Mouse (Mus musculus) lung, adult 2 months (tissue): ENCODE results near the gene Stx1a. TPM values are rescaled to one million over a fixed set of nuclear protein-coding genes. Genes with fewer than 3 reads are reported as not detected.

Experiments used
- DNase-seq: peaks from one replicate; pipeline ENCODE4 v3.0.0; 2022
- H3K4me1 ChIP-seq: fragments of 200-500 bp; 2 replicates; pipeline ENCODE4 v1.6.1; 2011; ENCODE audit warnings: low read length; ENCODE audit not compliant: control insufficient read depth, insufficient read depth
- H3K4me3 ChIP-seq: fragments of 200-500 bp; replicated peaks from 2 replicates; pipeline ENCODE3; 2011; ENCODE audit warnings: low read depth, mild to moderate bottlenecking, control low read depth, low read length; ENCODE audit errors: extremely low read depth
- CTCF ChIP-seq: fragments of 200-500 bp; IDR thresholded peaks from 2 replicates; pipeline ENCODE4 v1.5.1; 2011; ENCODE audit warnings: mild to moderate bottlenecking, low read length, control low read depth; ENCODE audit not compliant: insufficient read depth
- POLR2A ChIP-seq: fragments of 200-500 bp; IDR thresholded peaks from 2 replicates; pipeline ENCODE4 v1.6.1; 2011; ENCODE audit warnings: low read depth, mild to moderate bottlenecking, control low read depth, low read length, borderline replicate concordance; ENCODE audit errors: extremely low read depth
- WGBS: fragments of 180-500 bp; shearing (Covaris S2); methylation state at CpG from one replicate; pipeline ENCODE4 v1.1.7; 2018; 5-methylcytosine and 5-hydroxymethylcytosine counted together
- polyA plus RNA-seq: library from polyadenylated mRNA; depleted of rRNA; stranded (reverse); fragments of >200 nt; gene quantifications from 2 replicates; pipeline ENCODE4 v1.2.3, GENCODE M21; 2012

The Stx1a gene
- polyA plus RNA-seq, 1 experiment = 10.6 TPM

DNA sequence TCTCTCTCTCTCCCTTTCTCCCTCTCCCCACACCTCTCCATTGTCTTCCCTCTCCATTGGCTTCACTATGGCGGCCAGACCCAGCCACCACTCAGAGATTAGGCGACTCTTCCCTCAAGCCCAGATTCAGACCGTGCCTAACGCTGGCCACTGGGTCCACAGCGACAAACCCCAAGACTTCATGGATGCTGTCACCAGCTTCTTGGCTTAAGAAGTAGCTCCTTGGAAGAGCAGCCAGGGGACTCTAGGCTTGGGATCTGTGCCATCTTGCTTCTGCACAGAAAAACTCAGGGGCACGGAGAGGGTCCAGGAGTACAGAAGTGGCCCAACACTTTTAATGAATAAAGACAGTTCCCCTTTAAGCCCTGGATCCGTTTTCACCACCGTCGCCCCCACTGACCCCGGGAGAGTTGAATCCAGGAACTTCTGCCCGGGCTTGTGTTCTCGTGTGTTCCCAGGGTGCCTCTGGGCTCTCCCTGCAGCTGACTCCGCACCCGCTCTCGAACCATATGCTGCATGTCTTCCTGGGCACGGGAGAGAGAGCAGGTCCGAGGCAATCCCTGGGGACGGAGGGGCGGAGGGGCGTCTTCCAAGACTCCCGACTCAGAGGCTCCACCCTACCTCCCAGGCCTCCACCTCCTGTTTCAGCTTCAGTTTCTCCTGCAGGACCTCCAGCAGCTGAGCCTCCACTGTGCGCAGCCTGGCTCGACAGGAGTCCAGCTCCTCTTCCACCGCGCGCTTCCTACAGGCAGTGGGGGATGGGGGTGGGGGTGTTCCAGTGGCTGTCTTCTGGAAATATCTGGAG lies 11.3 kb upstream of the Stx1a start:
- no peak for DNase-seq
- 56% methylated on average over 26 of the region's 26 CpGs for WGBS
- TF ChIP-seq CTCF (no peak), POLR2A (no peak)
- H3K4me1 ChIP-seq = peaks cover 4% of the 10 kb centered on the region; the same call in 1 of the 2 replicates
- no peak overlapping the region for H3K4me3 ChIP-seq

DNA sequence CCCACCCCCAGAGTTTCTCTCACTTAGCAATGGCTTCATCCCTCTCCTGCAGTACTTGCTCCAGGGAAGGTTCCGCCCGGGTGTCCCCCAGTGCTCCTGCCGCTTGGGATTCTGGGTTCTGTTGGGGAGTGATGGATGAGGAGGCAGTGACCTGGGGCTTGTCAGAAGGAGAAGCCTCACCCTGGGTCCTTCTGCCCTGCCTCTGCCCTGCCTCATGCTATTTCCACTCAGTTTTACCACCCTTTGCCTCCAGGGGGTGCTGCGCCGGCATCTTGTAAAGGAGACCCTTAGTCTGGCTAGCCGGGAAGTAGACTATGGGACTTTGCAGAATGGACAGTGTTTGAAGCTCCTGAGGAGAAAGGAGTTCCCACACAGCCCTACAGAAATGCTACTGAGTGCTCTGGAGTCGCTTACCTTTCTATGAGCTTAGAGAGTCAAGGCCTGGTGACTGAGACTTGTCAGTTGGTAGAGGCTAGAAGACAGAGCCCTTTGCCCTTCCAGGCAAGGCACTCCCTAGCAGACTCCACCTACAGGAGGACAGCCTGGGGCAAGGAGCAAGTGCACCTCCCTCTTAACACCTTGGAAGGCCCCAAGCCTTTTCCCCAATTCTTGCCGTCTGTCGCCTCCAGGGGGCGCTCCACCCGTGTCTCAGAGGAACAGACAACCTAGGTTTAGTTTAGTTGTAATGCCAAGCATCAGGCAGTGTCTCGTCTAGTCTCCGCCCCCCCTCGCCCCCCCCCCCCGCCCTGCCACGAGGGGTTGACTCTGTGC lies 10.4 kb upstream of the Stx1a start:
- no peak overlapping the region for H3K4me3 ChIP-seq
- WGBS = 10% methylated on average over 16 of the region's 16 CpGs
- peaks cover 4% of the 10 kb centered on the region; the same call in 1 of the 2 replicates for H3K4me1 ChIP-seq
- peak; percentile 77 for TF ChIP-seq CTCF
- no peak for TF ChIP-seq POLR2A
- peak; percentile 80 for DNase-seq

DNA sequence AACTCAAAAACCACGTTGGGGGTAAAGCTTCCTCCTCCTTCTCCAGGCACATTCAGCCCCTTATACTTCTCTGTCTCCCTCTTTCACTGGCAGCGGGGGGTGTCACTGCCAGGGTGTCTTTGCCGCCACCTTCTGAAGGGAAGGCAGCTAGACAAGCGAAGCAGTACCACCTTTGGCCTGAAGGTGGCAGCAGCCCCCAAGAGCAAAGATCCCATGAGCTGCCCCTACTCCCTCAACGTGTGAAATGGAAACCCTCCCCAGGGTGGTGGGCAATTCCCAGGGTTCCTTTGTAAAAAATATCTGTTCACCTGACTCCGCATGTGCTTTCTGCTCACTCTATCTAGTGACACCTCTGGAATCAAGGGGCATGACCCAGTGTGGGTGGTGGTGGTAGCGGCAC lies 7.8 kb upstream of the Stx1a start:
- Histone ChIP-seq H3K4me1 (no peaks in the 10 kb centered on the region; the same call in 1 of the 2 replicates), H3K4me3 (no peak overlapping the region)
- 13% methylated on average over 7 of the region's 7 CpGs for WGBS
- peak; percentile 88 for DNase-seq
- TF ChIP-seq POLR2A = no peak
- peak; percentile 98 for TF ChIP-seq CTCF

DNA sequence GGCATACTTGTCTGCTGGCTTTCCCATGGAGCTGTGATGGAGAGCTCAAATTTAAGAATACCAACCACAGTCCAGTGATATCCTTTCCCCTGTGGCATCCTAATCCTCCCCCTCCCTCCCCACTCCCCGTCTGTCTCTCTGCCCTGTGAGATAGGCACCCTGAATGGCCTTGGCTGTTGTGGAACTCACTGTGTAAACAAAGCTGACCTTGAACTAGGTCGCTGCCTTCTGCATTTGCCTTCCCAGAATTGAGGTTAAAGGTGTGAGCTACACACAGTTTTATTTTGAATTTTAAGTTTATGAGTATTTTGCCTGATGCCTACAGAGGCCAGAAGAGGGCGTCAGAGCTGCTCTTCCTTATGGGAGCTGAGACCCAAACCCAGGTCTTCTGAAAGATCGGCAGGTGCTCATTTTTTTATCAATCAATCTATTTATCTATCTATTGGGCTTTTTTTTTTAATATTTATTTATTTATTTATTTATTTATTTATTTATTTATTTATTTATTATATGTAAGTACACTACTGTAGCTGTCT lies 7.0 kb upstream of the Stx1a start:
- no peak for TF ChIP-seq CTCF
- no peak for DNase-seq
- 44% methylated on average over 4 of the region's 4 CpGs for WGBS
- H3K4me3 ChIP-seq = no peak overlapping the region
- no peaks in the 10 kb centered on the region; the same call in 1 of the 2 replicates for H3K4me1 ChIP-seq

DNA sequence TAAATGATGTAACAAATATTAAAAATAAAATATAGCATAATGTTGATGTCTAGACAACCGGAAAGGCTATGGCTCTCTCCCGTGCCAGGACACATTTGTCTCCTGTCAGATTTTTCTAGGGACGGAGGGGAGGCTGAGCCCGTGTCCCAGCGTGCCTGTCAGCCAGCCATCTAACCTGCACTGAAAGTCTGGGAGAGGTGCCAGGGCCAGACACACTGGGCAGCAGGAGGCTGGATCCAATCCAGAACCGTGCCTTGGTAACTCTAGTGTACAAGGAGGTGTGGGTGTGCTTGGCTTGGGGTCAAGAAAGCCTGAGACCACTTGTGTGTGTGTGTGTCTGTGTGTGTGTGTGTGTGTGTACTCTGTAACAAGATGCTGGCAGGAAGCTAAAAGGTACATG lies 1.5 kb upstream of the Stx1a start:
- TF ChIP-seq POLR2A (no peak), CTCF (no peak)
- 10% methylated on average over 6 of the region's 6 CpGs for WGBS
- peak; percentile 71 for DNase-seq
- Histone ChIP-seq H3K4me1 (0 out of 2 replicates have a peak, but pooled peaks cover 6% of the 10 kb centered on the region), H3K4me3 (no peak overlapping the region)

DNA sequence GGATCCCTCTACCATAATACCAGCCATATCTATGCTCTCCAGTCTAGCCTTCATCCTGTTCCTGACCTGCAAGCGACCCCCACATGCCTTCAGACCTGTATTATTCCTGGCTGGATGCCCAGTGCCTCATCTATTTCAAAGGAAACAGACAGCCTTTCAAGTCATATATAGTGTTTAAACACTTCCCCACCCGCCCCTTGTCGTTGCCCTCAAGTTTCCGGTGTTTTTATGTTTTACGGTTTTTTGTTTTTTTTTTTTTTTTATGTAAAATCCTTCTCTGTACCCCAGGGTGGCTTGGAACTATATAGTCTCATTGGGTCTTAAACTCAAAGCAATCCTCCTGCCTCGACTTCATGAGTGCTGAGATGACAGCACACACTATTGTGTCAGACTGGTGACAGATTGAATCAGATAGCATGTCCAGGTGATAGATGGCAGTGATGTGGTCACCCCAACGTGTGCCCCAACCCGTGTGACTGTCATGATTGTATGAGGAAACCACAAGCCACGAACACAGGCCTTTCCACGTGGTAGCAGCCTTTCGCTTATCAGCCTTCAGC lies 1.5 kb downstream of the Stx1a start:
- TF ChIP-seq POLR2A = no peak
- no peak for TF ChIP-seq CTCF
- no peak for DNase-seq
- H3K4me1 ChIP-seq = peaks cover 9% of the 10 kb centered on the region; the same call in 1 of the 2 replicates
- 33% methylated on average over 11 of the region's 11 CpGs for WGBS
- no peak overlapping the region for H3K4me3 ChIP-seq

DNA sequence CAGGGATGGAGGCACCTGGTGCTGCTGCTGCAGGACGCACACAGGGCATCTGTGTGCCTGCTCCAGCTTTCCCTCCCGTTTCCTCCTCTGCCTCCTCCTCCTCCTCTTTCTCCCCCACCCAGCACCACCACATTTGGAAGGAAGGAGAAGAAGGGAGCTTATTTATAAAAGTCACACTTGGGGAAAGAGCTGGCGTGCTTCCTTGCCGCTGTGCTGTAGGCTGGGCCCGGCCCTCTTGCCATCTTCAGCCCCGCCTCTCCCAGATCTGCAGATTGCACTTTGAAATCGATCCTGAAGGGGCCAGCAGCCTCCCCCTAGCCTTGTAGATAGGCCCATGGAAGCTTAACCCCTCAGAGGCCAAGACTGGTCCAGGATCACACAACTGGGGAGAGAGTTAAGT lies 2.6 kb downstream of the Stx1a start:
- 25% methylated on average over 7 of the region's 7 CpGs for WGBS
- peaks cover 9% of the 10 kb centered on the region; the same call in 1 of the 2 replicates for H3K4me1 ChIP-seq
- TF ChIP-seq POLR2A (no peak), CTCF (no peak)
- no peak for DNase-seq
- no peak overlapping the region for H3K4me3 ChIP-seq

DNA sequence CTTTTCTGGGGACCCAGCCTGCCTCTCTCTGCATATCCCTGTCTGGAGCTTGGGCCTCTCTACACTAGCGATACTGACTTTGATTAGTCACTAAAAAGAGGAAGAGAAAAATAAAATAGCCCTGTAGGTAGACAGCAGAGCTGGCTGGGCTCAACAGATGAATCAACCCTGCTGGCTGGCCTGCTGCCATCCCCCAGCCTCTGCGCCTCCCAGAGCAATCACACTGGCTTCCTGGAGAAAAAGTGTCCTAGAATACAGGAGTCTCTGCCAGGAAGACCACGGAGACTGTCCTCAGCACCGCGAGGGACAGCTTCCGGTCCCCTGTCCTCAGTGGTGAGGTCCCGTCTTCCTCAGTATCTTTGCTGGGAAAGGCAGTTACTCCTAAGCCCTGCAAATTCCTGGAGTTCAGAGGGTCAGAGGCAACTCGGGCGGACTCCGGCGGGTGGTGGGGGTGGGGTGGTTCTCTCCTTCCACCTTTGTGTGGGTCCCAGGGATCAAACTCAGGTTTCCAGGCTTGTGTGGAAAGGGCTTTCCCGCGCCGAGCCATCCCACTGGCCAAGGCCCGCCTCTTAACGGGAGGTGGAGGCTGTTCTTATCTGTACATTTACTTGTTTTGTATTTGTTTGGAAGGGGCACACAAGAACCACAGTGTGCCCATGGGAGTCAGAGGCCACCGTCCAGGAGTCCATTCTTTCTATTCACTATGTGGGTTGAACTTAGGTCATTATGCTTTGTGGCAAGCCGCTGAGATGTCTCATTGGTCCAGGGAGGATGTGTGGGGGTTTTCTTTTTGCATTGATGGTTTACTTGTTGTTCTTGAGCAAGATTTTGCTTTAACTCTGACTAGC lies 5.9 kb downstream of the Stx1a start:
- H3K4me1 ChIP-seq = peaks cover 3% of the 10 kb centered on the region; the same call in 1 of the 2 replicates
- DNase-seq = no peak
- H3K4me3 ChIP-seq = no peak overlapping the region
- TF ChIP-seq CTCF (no peak), POLR2A (no peak)
- WGBS = 24% methylated on average over 18 of the region's 18 CpGs
